Mouse (Mus musculus) cerebellum, adult 11 months (tissue): ENCODE data around the gene Abcd2.

Source experiments
- DNase-seq: peaks from one replicate; pipeline ENCODE4 v3.0.0; 2022

Abcd2 gene

DNA sequence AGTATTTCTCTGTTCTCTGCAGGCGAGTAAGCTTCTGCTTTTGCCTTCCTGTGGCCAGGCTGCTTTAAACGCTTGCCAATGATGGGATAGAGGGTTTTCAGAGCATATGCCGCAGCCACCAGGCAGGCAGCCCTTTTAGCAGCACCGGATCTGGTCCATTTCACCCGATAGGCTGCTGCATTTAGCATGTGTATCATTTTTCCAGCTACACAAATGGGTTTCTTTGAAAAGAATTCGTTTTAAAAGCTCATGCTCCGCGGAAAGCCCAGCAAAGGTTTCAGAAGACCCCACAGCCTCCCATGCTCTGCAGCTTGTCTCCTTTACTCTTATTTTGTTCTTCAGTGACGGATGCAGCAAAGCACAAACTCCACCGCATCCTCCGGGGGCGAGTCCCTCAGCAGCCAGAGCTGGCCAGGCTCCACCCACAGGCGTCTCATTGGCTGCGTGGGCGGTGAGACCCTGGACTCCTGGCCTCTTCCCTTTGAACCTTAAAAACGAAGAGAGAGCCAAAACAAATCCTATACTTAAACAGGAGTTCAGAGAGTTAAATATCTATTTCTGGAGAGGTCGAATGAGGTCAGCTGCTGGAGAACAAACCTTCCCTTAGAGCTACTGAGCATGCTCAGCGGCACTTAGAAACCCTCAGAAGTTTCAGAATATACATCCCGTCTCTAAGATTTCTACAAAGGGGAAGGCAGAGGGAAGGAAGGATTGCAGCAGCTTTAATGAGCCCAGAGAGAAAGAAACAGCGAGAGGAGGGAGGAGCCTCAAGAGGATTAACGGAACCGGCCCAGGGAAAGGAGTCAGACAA lies at the start of gene Abcd2:
TSS of gene Abcd2 (minus strand) at position 388 of the 811 bp plus-strand sequence.
- DNase-seq = peak; percentile 75

DNA sequence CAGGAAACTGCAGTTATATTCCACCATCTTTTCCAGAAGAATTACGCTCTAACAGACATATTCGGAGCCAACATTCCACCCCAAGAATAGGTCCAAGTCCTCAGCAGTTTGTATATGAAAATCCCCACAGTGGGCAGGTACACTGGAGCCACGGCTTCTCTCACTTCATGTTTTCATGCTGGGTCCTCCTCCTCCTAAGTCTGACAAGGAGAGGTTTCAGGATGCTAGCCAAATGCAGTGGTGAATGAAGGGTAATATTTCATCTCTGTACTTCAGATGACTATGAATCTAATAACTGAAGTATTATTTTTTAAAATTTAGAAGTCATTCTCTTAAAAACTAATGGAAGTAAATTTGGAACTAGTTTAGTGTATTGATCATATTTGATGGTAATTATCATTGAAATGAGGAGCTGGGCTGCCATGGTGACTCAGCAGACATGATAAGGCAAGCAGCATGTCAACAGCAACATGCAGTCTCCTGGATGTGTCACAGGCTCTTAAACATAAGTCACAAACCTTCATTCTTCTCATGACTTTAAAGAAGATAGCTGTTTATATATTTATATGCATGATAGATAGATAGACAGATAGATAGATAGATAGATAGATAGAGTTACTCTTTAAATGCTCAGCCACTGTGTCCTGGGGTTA lies 49.2 kb upstream of the Abcd2 start:
- no peak for DNase-seq

DNA sequence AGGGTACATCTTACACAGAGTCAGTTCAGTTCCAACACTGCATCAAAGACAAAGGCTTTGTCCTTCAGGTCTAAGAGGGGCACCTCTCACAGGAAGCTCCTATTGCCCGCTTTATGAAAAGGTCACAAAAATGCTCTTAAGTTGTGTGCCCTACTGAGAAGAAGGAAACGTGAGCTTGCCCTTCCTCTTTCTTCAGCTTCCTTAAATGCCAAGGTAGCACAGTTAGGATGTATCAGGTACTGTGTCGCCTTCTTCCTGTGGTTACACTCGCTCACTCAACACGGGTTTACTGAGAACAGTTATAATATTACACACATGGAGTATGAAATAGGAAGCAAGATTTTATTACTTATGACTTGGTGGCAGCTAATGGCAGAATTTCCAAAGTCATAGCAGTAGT lies 45.7 kb upstream of the Abcd2 start:
- DNase-seq = no peak

DNA sequence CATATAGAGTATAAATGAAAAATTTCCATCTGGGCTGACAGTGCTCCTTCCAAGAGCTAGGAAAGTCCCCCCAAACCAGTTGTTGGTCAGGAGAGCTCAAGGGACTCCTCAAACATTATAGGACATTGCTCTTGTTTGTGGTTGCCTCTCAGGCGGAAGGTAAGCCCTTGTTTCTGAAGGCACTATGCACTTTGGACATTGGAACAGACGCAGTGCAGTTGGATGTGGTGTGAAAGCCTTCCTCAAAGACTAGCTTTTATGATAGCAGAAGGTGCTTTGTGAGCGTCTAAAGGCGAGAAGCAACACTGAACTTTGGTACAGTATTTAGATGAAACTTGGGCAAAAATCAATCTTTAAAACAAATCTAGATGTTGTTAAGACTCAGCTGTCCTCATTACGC lies 14.9 kb upstream of the Abcd2 start:
- no peak for DNase-seq

DNA sequence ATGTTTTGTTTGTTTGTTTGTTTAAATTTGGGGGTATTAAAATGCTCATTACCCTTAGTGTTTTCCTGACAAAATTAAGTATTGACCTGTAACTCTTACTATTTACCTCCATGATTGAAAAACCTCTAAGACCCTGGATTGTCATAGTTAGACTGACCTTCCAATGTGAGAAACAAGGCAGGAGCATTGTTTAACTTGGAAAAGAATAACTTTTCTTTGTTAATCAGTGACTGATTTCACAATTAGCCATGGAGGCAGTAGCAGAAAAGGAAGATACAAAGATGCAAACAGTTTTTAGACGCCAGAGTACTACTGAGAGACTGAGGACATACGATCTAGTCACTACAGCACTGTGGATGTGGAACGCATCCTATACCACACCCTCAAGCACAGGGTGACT lies 11.9 kb upstream of the Abcd2 start:
- DNase-seq = no peak

DNA sequence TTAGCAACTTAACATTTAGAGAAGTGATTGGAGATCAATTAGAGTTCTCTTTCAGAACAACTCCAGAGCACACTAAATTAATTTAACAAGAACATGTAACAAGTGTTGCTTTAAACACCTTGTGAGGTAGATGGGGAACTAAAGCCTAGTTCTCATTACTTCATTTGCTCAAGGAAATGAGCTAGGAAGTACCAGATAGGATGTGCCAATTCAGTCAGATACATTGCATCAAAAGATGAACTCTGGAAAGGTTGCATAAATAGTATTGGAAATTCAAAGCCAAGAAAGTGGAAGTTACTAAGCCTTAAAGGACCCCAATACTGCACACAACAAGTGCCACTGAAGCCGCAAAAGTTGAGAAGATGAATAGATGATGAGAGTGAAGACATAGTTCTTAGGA lies 10.9 kb upstream of the Abcd2 start:
- no peak for DNase-seq

DNA sequence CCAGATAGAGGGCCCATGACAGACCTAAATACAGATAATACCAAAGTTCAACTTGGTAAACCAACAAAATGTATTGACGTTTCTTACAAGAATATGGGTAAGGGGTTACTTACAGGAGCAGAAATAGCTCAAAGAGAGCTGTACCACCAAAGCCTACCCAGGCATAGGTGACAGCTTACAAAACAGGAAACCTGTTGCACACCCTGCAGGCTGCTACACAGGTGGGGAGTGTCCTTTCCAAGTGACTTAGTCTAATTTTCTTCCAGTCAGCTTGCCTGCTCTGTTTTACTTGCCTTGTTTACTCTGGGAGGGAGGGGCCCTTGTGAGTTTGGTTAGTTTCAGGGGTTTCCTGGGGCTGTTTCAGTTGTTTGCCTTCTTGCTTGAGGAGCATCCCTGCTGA lies 9.2 kb upstream of the Abcd2 start:
- no peak for DNase-seq

DNA sequence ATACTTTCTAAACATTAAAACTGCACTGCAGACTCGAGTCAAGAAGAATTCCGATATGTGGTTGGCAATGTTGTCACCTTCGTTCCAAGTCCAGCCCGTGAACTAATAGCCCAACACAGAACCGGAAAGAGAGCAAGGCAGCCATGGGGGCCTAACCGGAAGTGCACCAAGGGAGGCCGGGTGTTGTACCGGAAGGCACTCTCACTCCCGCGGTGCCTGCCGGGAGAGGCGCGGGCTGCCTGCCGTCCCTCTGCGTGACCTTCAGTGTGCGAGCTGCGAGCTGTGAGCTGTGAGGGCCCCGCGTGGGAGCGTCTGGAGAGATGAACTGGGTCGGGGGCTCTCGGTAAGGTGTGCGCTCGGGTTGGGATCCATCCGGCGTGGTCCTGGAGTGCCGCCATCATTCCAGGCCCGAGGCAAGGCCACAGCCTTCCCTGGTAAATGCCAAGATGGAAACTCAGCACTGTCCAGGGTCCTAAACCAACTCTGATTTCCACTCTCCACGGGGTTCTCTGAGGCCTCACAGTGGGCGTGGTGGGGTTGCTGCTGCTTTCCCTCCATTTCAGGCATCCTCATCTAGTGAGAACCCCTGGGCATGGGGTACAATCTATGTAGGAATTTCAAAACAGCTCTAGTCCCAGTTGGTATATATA lies 7.8 kb upstream of the Abcd2 start, which contains the start of gene CN725425:
TSS of gene CN725425 (plus strand) at position 239 of the 650 bp plus-strand sequence.
- DNase-seq = no peak

DNA sequence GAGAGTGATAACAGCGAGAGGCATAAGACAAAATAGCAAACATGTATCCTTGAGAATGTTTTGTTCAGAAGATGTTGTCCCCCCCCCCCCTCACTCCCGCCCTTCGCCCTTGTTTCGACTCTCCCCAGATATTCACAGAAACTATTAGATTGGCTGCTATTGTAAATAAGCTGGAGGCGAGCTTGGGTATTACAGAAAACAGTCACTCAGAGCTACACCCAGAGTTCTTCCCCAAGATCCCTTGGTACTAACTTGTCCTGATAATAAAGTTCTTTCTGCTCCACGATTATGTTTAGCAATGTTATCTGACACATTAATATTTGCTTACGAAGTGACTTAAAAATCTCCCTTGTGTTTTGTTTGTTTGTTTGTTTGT lies 612 bp upstream of the Abcd2 start:
- DNase-seq = no peak

DNA sequence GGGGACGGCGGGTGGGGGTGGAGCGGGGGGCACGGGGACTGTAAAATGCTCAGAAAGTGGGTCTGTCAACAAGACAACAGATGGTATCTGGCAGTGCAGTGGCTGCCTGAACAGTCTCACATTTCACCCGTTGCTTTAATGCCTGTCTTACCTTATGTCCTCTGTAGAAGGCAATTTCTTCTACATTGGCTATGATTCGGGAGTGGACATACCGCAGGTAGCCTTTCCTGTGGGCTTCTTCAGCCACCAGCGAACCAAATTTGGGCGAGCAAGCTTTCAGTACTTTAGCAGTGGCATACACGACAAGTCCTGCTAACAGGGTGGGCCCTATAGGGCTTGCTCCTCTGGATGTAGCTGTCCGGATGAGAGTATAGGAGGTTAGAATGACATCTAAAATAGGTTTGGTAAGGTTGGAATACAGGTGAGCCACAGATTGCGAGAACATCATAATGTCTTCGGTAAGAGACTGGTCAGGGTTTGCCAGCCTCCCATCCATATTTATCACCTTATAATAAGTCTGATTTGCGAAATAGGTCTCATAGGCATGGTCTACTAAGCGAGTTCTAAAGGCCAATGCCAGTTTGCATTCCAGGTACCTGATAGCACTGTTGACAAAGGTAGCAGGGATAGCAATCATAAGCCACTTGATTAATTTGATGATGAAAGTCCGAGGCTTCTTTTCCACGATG lies 936 bp downstream of the Abcd2 start:
- peak; percentile 23 for DNase-seq

DNA sequence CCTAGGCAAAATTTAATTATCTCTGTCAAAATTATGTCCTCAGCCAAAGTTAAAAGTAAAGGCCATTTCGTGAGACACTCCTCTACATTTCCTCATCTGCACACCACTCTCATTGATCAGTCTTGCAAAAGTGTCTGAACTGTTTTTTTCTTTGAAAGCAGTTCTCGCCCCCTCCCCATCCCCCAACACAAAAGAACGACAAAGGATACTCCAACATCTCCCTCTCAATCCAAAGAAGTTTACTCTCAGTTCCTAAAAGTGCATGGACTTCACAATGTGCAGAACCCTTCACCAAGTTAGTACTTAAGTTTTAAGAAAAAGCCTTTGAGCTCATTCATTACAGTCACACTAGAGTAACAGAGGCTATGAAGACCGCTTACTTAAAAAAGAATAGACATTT lies 1.6 kb downstream of the Abcd2 start:
- no peak for DNase-seq

DNA sequence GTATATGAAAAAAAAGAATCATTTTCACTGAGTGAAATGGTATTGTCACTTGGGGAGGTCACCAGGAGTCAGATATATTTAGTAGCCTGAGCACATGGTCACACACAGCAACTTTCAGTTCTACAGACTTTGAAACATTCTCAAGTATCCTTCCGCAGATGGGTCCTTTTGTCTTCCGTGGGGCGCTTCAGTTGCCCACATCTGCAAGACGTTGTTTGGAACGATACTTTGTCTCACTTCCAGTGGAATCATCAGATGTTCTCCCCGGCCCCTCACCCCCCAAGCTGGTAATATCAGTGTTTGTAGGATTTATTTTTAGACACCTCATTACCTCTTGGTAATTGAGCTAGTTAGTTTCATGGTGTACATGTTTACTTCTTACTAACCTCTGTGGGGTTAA lies 5.2 kb downstream of the Abcd2 start:
- no peak for DNase-seq

DNA sequence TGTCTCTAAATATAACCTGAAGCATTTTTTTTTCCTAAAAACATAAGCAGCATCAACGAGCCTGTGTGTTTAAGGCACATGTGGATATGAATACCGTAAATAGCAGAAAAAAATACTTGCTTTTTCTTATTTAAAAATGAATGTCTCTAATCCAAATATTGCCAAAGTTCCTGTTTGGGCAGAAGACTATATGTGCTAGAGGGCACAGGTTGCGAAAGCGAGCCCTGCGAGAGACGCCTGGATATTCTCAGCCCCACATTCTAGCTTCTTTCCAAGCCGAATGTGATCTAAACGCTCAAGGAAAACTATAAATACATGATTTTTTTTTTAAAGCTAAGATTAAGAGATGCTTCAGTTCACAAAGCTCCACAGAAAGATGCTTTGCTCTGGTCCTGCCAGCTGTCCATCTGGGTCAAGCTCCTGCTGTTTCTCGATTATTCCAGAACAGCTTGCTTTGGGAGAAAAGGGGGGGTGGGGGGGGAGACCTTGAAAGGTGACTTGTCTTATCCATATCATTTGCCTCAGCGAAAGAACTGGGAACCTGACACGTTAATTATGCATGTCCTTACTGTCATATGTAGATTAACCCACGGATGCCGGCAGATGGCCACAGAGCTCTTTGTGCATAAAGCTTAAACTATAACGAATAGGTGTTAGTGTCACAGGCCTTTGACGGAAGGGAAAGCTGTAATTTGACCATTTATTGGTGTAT lies 11.5 kb downstream of the Abcd2 start:
- DNase-seq = no peak

DNA sequence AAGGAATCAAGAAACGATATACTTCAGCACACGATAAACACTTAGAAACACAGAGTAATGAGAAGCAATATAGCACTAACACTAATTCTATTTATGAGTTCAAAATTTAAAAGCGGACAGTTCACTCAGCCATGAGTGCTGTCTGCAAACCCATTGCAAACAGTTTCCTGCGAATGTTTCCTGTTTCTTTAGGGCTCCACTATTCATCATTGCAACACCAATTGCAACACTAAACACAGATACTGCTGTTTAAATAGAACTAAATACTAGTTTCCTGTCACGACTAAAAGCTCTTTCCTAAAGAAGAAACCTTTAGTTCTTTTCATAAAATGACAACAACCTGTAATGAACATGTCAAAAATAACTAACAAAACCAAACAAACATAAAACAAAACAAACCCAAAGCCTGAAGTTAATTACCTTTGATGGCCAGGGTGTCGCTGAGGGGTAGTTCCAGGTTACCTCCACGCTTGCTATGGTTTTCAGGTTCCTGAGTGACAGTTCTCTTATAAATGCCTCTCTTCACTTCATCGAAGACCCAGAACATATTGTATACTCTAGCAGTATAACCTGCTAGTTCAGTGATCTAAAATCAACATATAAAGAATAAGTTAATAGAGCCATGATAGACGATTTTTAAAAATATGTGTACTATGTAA lies 12.8 kb downstream of the Abcd2 start:
- DNase-seq = no peak

DNA sequence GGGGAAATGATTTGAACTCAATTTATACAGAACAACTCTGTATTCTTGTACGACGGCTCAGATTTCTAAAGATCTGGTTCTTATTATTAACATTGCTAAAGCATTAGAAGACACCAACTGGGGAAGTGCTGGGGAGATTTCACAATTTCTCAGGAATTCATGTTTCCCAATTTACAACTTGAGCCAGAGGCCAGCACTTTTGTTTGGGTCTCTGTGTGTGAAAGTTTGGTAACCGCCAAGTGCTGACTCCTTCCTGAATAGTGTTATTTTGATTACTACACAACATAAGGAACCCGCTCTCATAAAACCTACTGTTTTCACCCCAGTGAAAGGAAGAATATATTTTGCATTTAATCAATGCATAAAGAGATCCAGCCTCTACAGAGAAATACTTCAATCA lies 19.4 kb downstream of the Abcd2 start:
- DNase-seq = no peak

DNA sequence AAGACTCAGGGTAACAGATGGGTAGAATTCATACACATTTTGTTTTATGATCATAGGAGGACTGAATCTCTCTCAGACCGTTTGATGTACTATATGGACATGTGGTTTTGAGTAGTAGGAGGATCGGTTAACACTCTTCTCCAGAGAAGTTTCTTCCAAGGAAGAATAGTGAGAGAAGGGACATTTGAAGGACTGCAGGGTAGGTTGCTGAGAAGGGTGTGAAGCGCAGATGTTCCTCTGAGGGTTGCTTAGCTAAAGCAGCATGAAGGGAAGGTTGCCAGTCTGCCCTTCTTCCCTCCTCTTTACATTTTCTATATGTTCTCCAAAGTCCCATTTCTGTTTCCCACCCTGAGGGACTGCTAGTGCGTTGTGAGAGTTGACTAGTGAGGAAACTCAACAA lies 20.3 kb downstream of the Abcd2 start:
- no peak for DNase-seq

DNA sequence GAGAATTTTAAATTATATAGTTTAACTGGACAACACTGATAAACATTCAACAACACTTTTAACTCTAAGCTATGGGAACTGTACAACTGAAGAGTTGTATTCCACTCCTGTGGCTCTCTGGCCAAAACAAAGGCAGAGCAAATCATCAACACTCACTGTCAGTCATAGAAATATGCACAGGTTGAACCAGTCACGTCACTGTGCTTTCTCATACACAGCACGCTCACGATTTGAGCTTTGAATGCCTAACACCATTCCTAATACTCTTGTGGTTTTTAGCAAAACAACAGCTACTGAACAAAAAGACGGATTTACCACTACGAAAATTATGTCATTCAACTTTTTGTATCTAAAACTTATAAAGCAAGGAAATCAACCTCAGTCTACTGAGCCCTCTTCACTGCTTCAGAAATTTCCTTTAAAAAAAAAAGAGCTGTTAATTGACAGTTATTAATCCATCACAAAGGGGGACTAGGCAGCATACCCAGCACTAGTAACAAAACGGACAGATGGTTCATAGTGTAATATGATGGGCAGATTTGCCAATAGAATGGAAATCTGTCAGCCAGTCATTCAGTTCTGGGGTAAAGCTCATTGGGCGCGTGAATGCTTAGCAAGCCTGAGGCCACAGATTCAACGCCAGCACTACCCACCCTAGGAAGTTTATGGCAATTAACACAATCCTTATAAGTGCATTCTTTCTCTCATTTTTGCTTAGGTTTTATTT lies 20.8 kb downstream of the Abcd2 start:
- no peak for DNase-seq

DNA sequence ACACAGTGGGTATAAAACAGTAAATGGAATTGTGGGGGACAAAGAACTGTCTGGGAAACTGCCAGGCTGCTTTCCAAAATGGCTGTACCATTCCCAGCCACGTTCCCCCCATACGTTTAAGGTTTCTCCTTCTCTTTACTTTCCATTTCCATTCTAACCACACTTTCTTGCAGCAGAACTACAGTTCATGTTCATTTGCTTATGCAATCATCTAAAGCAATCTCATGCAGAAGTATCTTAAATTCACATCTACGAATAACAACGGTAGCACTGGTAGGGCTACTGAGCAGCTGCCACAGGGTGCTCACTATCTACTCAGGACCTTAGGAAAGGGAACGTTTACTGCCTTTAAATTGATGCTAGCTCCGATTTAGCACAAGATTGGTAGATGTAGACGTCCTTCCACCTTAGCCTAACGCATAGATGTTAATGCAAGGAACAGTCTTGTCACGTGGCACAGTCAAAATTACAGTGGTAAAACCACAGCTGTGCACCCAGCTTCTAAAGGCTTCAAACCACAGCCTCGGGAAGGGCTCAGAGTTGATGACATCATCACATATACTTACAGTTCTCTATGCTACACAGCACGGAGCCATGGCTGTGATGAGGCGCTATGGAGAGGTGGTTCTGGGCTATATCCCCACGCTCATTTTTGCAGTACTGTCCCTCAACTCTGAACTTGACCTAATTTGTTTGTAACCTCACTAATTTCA lies 23.6 kb downstream of the Abcd2 start:
- DNase-seq = no peak

DNA sequence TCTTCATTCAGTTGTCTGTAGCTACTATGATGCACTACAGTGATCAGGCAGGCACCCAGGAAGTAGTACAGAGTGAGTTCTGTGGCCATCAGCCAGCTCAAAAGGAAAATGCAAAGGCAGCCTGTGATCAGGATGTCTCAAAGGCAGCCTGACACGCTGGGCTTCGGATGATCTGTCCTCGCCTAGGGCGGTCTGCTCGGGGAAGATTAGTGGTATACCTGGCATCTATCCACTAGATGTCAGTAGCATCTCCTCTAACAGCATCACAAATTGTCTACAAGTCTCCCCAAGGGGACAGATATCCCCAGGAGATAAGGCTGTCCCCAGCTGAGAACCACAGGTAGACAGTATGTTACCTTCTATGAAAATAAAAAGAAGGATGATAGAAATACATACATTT lies 26.6 kb downstream of the Abcd2 start:
- peak; percentile 31 for DNase-seq

DNA sequence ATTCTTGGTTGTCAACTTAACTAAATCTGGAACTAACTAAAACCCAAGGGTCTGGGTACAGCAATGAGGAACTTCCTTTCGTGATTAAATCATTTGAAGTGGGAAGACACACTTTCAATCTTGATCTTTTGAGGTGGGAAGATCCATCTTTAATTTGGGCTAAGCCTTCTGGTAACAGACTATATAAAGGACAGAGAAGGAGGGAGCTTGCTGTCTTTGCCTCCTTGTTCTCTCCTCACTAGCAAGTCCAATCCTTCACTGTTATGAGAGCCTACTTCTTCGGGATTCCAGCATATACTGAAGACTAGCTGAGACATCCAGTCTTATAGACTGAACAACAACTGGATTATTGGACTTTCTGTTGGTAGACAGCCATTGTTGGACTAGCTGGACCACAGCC lies 28.1 kb downstream of the Abcd2 start:
- DNase-seq = no peak

DNA sequence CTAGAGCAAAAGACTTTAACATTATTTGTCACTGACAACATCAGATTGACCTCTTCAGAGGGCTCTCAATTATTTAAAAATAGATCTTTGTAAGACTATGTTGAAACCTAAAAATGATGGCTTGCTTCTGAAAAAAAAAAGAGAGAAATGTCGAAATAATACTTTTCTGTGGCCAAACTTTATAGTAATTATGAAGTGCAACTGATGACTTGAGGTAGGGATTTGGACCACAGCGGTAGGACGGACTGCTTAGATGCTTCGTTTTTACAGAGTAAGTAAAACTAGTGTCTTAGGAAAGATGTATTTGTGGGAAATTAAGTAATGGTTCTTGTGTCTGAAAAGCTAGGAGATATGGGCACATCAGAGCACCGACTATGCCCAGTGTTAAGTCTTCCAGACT lies 30.4 kb downstream of the Abcd2 start:
- DNase-seq = no peak
